Mouse (Mus musculus) erythroblast, embryonic 14.5 days (primary cell): ENCODE results near the gene Gps2.

Source experiments
- GATA1 ChIP-seq: IDR thresholded peaks from 2 replicates; pipeline ENCODE4 v1.6.1; 2012; ENCODE audit warnings: low read length, inconsistent platforms, mixed read lengths
- TAL1 ChIP-seq: IDR thresholded peaks from 3 replicates; pipeline ENCODE4 v1.6.1; 2012; ENCODE audit warnings: low read length, inconsistent platforms, mixed read lengths

- TF ChIP-seq TAL1 (no peak), GATA1 (no peak)
Observed at GRCm38 (mm10) chr11:69938401-69938979, 24.8 kb downstream of the Gps2 start.
